Mouse (Mus musculus): Measurements from ENCODE around the gene Orc3. TPM values are rescaled to one million over a fixed set of nuclear protein-coding genes. Genes with fewer than 3 reads are reported as not detected.

Orc3 gene
- total RNA-seq, 2 experiments from 2014 or later: 31.5 to 33.9 TPM

Other genes with a start within 250 kb of the Orc3 start
- 10 to 100 TPM; 56.7 to 62.5 TPM for gene Akirin2, start 64.0 kb downstream of the Orc3 start, total RNA-seq (2021)
- 10 to 100 TPM; 22.5 to 25.4 TPM for gene Rars2, start within 50 bp of the Orc3 start, total RNA-seq (2021)
- gene Slc35a1, start 72.5 kb upstream of the Orc3 start, total RNA-seq (2021): 10 to 100 TPM; 11.8 to 14.6 TPM
- under 1 TPM in 1 of 2 experiments, not detected in 1; 0.72 TPM for gene Cfap206, start 115.3 kb upstream of the Orc3 start, total RNA-seq (2021)
- gene Gm136, start 141.3 kb upstream of the Orc3 start, total RNA-seq (2021): not detected
- 10 to 100 TPM; 62.3 to 65.8 TPM for gene Smim8, start 163.5 kb upstream of the Orc3 start, total RNA-seq (2021)

Measured in heart, adult 18-20 months (tissue).